Mouse (Mus musculus) cerebellum, adult 2 months (tissue): ENCODE measurements around the gene Prmt3. TPM values are rescaled to one million over a fixed set of nuclear protein-coding genes. Genes with fewer than 3 reads are reported as not detected.

Experiments
- DNase-seq, 2 experiments: peaks; one replicate each; pipeline ENCODE4 v3.0.0; 2021
- H3K27ac ChIP-seq: fragments of 200-500 bp; 2 replicates; pipeline ENCODE4 v1.5.1; 2012; ENCODE audit warnings: low read length, control low read depth, inconsistent platforms; ENCODE audit not compliant: insufficient read depth
- H3K27me3 ChIP-seq: fragments of 200-500 bp; 2 replicates; pipeline ENCODE4 v1.6.1; 2012; ENCODE audit warnings: inconsistent platforms, mild to moderate bottlenecking, low read length, moderate library complexity; ENCODE audit not compliant: control insufficient read depth, insufficient read depth
- H3K4me1 ChIP-seq: fragments of 200-500 bp; 2 replicates; pipeline ENCODE4 v1.6.1; 2011; ENCODE audit warnings: low read length; ENCODE audit not compliant: control insufficient read depth, insufficient read depth
- H3K4me3 ChIP-seq: fragments of 200-500 bp; replicated peaks from 2 replicates; pipeline ENCODE3; 2011; ENCODE audit warnings: mild to moderate bottlenecking, low read depth, low read length, control low read depth; ENCODE audit not compliant: insufficient read depth
- CTCF ChIP-seq: fragments of 200-500 bp; IDR thresholded peaks from 2 replicates; pipeline ENCODE4 v1.5.1; 2011; ENCODE audit warnings: low read depth, mild to moderate bottlenecking, control low read depth, low read length, moderate library complexity, borderline replicate concordance; ENCODE audit not compliant: insufficient read depth
- POLR2A ChIP-seq: fragments of 200-500 bp; IDR thresholded peaks from 2 replicates; pipeline ENCODE4 v1.6.1; 2011; ENCODE audit warnings: low read length, control low read depth, borderline replicate concordance; ENCODE audit not compliant: insufficient read depth
- WGBS: fragments of 180-500 bp; shearing (Covaris S2); methylation state at CpG from one replicate; pipeline ENCODE4 v1.1.7; 2018; 5-methylcytosine and 5-hydroxymethylcytosine counted together
- polyA plus RNA-seq: library from polyadenylated mRNA; depleted of rRNA; stranded (reverse); fragments of >200 nt; gene quantifications from 2 replicates; pipeline ENCODE4 v1.2.3, GENCODE M21; 2012; rRNA removed

Gene Prmt3
- polyA plus RNA-seq, 1 experiment, result 31.1 TPM

- 76% methylated on average over 2 of the region's 2 CpGs for WGBS
- no peak overlapping the region for H3K27ac ChIP-seq
- H3K4me3 ChIP-seq, result no peak overlapping the region
- DNase-seq, result no peak
- H3K4me1 ChIP-seq, result no peaks in the 10 kb centered on the region
- H3K27me3 ChIP-seq, result no peaks in the 10 kb centered on the region
- TF ChIP-seq POLR2A (no peak), CTCF (no peak)
These were observed 109.7 kb downstream of the Prmt3 start for GRCm38 (mm10) chr7:49887776-49888390.

- WGBS, result 84% methylated on average over 2 of the region's 2 CpGs
- H3K27me3 ChIP-seq, result no peaks in the 10 kb centered on the region
- no peak overlapping the region for H3K27ac ChIP-seq
- no peaks in the 10 kb centered on the region for H3K4me1 ChIP-seq
- no peak overlapping the region for H3K4me3 ChIP-seq
- DNase-seq, result no peak
- TF ChIP-seq POLR2A (no peak), CTCF (no peak)
These were observed 116.6 kb downstream of the Prmt3 start for GRCm38 (mm10) chr7:49894786-49895185.

- no peak overlapping the region for H3K4me3 ChIP-seq
- no peak overlapping the region for H3K27ac ChIP-seq
- no peak for DNase-seq
- H3K4me1 ChIP-seq, result no peaks in the 10 kb centered on the region
- WGBS, result 83% methylated on average over 6 of the region's 6 CpGs
- TF ChIP-seq POLR2A (no peak), CTCF (no peak)
- no peaks in the 10 kb centered on the region for H3K27me3 ChIP-seq
These were observed 117.2 kb downstream of the Prmt3 start for GRCm38 (mm10) chr7:49895296-49895695.

GRCm38 (mm10) chr7:49902003-49902552, 123.9 kb downstream of the Prmt3 start:
- H3K4me3 ChIP-seq, result no peak overlapping the region
- H3K27me3 ChIP-seq, result peaks cover under 1% of the 10 kb centered on the region; the same call in 1 of the 2 replicates
- H3K27ac ChIP-seq, result no peak overlapping the region
- DNase-seq, result no peak
- 26% methylated on average over 9 of the region's 9 CpGs for WGBS
- no peaks in the 10 kb centered on the region for H3K4me1 ChIP-seq
- TF ChIP-seq CTCF (no peak), POLR2A (no peak)

- TF ChIP-seq CTCF (no peak), POLR2A (no peak)
- Histone ChIP-seq H3K27ac (no peak overlapping the region), H3K4me1 (no peaks in the 10 kb centered on the region), H3K4me3 (no peak overlapping the region), H3K27me3 (peaks cover 11% of the 10 kb centered on the region; the same call in 1 of the 2 replicates)
- DNase-seq, result no peak
- 5% methylated on average over 28 of the region's 28 CpGs for WGBS
These were observed 129.3 kb downstream of the Prmt3 start for GRCm38 (mm10) chr7:49907191-49908171.

Other genes with a start within 250 kb of the Prmt3 start
- not detected in 2 replicates for gene Dbx1, start 141.5 kb upstream of the Prmt3 start, polyA plus RNA-seq
- gene Htatip2, start 19.2 kb upstream of the Prmt3 start, polyA plus RNA-seq, result 5.9 and 6.6 TPM in 2 replicates
- gene Slc6a5, start 131.8 kb downstream of the Prmt3 start, polyA plus RNA-seq, result 49.4 and 71.8 TPM in 2 replicates
- gene Nell1, start 196.5 kb downstream of the Prmt3 start, polyA plus RNA-seq, result 31.6 and 31.9 TPM in 2 replicates